Mouse (Mus musculus): ENCODE measurements around the gene Camta1. TPM values are rescaled to one million over a fixed set of nuclear protein-coding genes. Genes with fewer than 3 reads are reported as not detected.

The Camta1 gene
- polyA plus RNA-seq, 1 experiment, result 27.1 TPM

DNA sequence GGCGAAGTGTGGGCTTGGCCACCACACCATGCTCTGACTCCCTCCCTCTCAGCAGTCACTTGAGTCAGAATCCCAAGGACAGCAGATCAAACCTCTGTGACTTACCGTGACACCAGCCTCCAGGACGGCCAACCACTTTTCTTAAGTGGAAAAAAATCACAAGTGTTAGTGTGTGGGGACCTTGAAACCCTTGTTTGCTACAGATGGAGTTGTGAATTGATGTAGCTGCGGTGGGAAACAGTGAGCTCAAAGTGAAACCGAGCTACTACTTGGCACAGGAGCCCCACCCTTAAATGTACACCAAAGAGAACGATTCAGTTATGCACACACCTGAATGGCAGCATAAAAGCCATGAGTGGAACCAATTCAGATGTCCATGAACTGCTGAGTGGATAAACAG lies 936.7 kb downstream of the Camta1 start:
- 71% methylated on average over 6 of the region's 6 CpGs for WGBS
- H3K4me3 ChIP-seq (ENCODE audit: control insufficient read depth, insufficient read depth, low read length), result no peak overlapping the region
- TF ChIP-seq POLR2A (IDR thresholded peaks at IDR 0.05; ENCODE audit: control insufficient read depth, extremely low read depth, insufficient read depth, low read length, poor library complexity) (no peak), CTCF (IDR thresholded peaks at IDR 0.05; ENCODE audit: borderline replicate concordance, control insufficient read depth, extremely low read depth, insufficient read depth, low read length, poor library complexity) (no peak)
- no peaks in the 10 kb centered on the region for H3K36me3 ChIP-seq (ENCODE audit: control insufficient read depth, insufficient read depth, low read length)
- H3K4me1 ChIP-seq (replicated peaks; ENCODE audit: control insufficient read depth, insufficient read depth, low read length), result peaks cover 12% of the 10 kb centered on the region
- no peak for DNase-seq
- H3K27me3 ChIP-seq (ENCODE audit: control insufficient read depth, insufficient read depth, low read length), result no peaks in the 10 kb centered on the region
- H3K27ac ChIP-seq (ENCODE audit: control insufficient read depth, insufficient read depth, low read length), result peak overlapping the region; percentile 69; the same call in 1 of the 2 replicates

DNA sequence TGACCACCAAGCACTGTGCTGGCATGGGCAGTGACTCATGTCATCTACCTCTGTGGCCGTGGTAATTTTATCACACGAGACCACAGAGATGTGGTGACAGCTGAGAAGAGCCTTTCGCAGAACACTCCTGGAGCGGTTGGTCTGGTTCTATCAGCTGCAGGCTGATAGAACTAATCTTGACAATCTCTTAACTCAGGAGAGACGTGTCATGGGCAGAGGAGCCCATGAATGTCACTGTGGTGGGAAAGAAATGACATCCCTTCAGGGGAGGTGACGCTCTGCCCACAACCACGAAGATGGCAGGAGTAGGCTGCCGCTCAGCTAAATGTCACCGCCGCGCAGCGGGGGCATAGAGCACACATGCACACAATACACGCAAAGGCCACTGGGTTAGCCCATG lies 937.4 kb downstream of the Camta1 start:
- peak overlapping the region; percentile 69; the same call in 1 of the 2 replicates for H3K27ac ChIP-seq (ENCODE audit: control insufficient read depth, insufficient read depth, low read length)
- no peaks in the 10 kb centered on the region for H3K27me3 ChIP-seq (ENCODE audit: control insufficient read depth, insufficient read depth, low read length)
- no peak for DNase-seq
- no peak for TF ChIP-seq POLR2A (IDR thresholded peaks at IDR 0.05; ENCODE audit: control insufficient read depth, extremely low read depth, insufficient read depth, low read length, poor library complexity)
- TF ChIP-seq CTCF (IDR thresholded peaks at IDR 0.05; ENCODE audit: borderline replicate concordance, control insufficient read depth, extremely low read depth, insufficient read depth, low read length, poor library complexity), result no peak
- WGBS, result 9% methylated on average over 13 of the region's 13 CpGs
- H3K4me3 ChIP-seq (ENCODE audit: control insufficient read depth, insufficient read depth, low read length), result 0 out of 2 replicates have a peak overlapping the region, but pooled peaks have one; percentile 6
- no peaks in the 10 kb centered on the region for H3K36me3 ChIP-seq (ENCODE audit: control insufficient read depth, insufficient read depth, low read length)
- peaks cover 12% of the 10 kb centered on the region for H3K4me1 ChIP-seq (replicated peaks; ENCODE audit: control insufficient read depth, insufficient read depth, low read length)

DNA sequence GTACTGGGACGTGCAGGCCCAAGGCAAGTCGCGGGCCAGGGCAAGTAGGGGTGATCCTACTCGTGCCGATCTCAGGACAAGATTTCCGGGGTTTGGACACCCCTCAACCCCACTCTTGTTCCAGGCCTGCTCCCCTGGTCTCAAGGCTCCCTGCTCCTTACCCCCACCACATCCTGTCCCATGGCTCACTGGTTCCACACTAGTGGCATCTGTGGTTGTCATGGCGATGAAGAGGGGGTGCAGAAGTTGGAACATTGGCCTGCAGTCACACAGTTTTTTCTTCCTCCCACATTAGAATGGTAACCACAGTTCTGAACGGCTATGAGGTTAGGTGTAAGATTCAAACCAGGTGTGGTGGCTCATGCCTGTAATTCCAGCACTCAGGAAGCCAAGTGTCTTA lies 940.5 kb downstream of the Camta1 start:
- Histone ChIP-seq H3K4me3 (ENCODE audit: control insufficient read depth, insufficient read depth, low read length) (no peak overlapping the region), H3K27ac (ENCODE audit: control insufficient read depth, insufficient read depth, low read length) (no peak overlapping the region), H3K4me1 (replicated peaks; ENCODE audit: control insufficient read depth, insufficient read depth, low read length) (peaks cover 10% of the 10 kb centered on the region), H3K36me3 (ENCODE audit: control insufficient read depth, insufficient read depth, low read length) (no peaks in the 10 kb centered on the region), H3K27me3 (ENCODE audit: control insufficient read depth, insufficient read depth, low read length) (no peaks in the 10 kb centered on the region)
- 44% methylated on average over 8 of the region's 8 CpGs for WGBS
- TF ChIP-seq POLR2A (IDR thresholded peaks at IDR 0.05; ENCODE audit: control insufficient read depth, extremely low read depth, insufficient read depth, low read length, poor library complexity), result no peak
- TF ChIP-seq CTCF (IDR thresholded peaks at IDR 0.05; ENCODE audit: borderline replicate concordance, control insufficient read depth, extremely low read depth, insufficient read depth, low read length, poor library complexity), result no peak
- no peak for DNase-seq

DNA sequence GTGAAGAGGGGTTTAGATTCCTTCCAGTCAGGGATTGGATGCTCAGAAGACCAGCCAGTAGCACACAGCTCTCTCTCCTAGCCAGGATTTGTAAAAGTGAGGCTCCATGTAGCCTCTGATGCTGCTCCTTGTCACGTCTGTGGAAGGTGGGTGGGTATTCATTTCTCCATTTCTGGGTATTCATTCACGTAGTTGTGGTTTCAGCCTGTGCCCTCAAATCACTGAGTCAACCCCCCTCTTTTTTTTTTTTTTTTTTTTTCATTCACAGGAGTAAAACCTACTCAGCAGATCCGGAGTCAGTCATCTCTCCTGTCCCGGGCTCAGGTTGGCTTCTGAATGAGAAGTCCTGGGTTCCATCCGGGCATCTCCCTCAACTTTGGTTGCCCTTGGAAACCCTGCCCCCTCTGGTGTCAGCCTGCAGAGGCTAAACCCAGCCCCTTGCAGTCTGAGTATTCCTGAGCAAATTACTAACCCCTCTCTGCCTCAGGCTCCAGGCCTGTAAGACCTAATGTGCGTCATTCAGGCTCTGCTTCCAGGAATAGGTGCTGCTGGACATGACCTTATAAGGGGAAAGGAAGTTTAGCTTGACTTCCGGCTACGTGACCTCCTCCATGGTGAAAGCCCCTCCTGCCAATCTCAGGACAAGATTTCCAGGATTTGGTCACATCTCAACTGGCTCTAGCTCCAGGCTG lies 944.2 kb downstream of the Camta1 start:
- Histone ChIP-seq H3K4me1 (replicated peaks; ENCODE audit: control insufficient read depth, insufficient read depth, low read length) (peaks cover 13% of the 10 kb centered on the region), H3K27me3 (ENCODE audit: control insufficient read depth, insufficient read depth, low read length) (no peaks in the 10 kb centered on the region), H3K4me3 (ENCODE audit: control insufficient read depth, insufficient read depth, low read length) (no peak overlapping the region), H3K27ac (ENCODE audit: control insufficient read depth, insufficient read depth, low read length) (no peak overlapping the region), H3K36me3 (ENCODE audit: control insufficient read depth, insufficient read depth, low read length) (no peaks in the 10 kb centered on the region)
- no peak for TF ChIP-seq CTCF (IDR thresholded peaks at IDR 0.05; ENCODE audit: borderline replicate concordance, control insufficient read depth, extremely low read depth, insufficient read depth, low read length, poor library complexity)
- TF ChIP-seq POLR2A (IDR thresholded peaks at IDR 0.05; ENCODE audit: control insufficient read depth, extremely low read depth, insufficient read depth, low read length, poor library complexity), result no peak
- 68% methylated on average over 8 of the region's 8 CpGs for WGBS
- no peak for DNase-seq

DNA sequence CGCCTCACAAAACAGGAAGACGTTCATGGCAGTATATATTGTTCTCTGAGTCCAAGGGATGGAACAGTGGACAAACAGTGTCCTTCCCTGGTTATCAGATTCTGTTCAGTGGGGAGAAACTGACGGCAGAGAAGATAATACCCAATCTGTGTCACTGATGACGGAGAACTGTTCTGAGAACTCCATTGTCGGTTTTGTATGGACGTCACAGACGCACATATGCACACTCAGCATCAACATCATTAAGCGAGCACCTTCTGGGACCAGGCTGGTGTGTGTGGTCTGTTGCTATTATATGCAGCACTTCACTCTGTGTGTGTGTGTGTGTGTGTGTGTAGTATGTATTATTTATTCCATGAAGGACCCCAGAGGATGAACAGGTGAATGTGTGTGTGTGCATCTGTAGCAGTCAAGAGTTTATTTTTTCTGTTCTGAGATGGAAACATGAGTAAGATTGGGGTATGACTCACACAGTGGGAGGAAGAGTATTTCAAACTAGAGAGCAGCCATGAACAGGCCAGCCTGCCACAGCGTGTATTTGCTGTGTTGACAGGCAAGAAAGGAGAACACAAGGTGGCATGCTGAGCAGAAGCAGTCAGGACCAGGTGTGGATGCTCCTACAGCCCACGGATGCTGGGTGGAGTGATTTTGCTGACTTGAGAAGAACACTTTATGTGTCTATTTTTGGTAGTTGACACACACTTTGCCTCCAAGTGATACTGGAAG lies 946.3 kb downstream of the Camta1 start:
- TF ChIP-seq POLR2A (IDR thresholded peaks at IDR 0.05; ENCODE audit: control insufficient read depth, extremely low read depth, insufficient read depth, low read length, poor library complexity), result no peak
- Histone ChIP-seq H3K4me3 (ENCODE audit: control insufficient read depth, insufficient read depth, low read length) (no peak overlapping the region), H3K36me3 (ENCODE audit: control insufficient read depth, insufficient read depth, low read length) (no peaks in the 10 kb centered on the region), H3K27ac (ENCODE audit: control insufficient read depth, insufficient read depth, low read length) (no peak overlapping the region), H3K4me1 (replicated peaks; ENCODE audit: control insufficient read depth, insufficient read depth, low read length) (peaks cover 7% of the 10 kb centered on the region), H3K27me3 (ENCODE audit: control insufficient read depth, insufficient read depth, low read length) (no peaks in the 10 kb centered on the region)
- no peak for DNase-seq
- WGBS, result 57% methylated on average over 10 of the region's 10 CpGs

DNA sequence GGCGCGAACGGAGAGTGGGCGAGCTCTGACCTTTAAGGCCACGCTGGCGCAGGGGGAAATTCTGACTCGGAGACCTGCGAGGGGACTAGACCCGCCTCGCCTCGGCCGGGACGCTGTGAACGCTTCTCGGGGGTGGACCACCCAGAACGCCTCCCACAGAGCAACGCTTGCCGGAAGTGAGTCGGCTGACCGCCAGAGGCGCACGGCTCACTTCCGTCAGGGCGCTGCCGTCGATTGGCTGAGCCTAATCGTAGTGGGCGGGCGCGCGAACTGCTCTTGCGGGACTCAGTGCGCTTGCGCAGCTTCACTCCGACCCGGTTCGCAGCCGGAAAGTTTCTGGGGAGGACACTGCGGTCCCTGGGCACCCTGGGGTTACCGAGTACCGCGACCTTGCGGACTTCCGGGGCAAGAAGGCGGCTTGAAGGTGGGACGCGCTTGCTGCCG lies 947.4 kb downstream of the Camta1 start, which contains the start of the genes Park7 and Tnfrsf9:
Gene Park7, minus strand, starts transcription at position 148 of the 444 bp plus-strand sequence.
Gene Tnfrsf9, plus strand, starts transcription at position 273 of the 444 bp plus-strand sequence.
- Histone ChIP-seq H3K4me3 (ENCODE audit: control insufficient read depth, insufficient read depth, low read length) (peak within 1 kb of the TSS; percentile 73), H3K27ac (ENCODE audit: control insufficient read depth, insufficient read depth, low read length) (peak within 1 kb of the TSS; percentile 49), H3K36me3 (ENCODE audit: control insufficient read depth, insufficient read depth, low read length) (no peaks in the 10 kb centered on the region), H3K27me3 (ENCODE audit: control insufficient read depth, insufficient read depth, low read length) (no peaks in the 10 kb centered on the region), H3K4me1 (replicated peaks; ENCODE audit: control insufficient read depth, insufficient read depth, low read length) (peaks cover 12% of the 10 kb centered on the region)
- peak; percentile 97 for TF ChIP-seq POLR2A (IDR thresholded peaks at IDR 0.05; ENCODE audit: control insufficient read depth, extremely low read depth, insufficient read depth, low read length, poor library complexity)
- peak; percentile 94 for TF ChIP-seq CTCF (IDR thresholded peaks at IDR 0.05; ENCODE audit: borderline replicate concordance, control insufficient read depth, extremely low read depth, insufficient read depth, low read length, poor library complexity)
- WGBS, result under 1% methylated on average over 48 of the region's 48 CpGs
- DNase-seq, result peak; percentile 93
